Mouse (Mus musculus) brain, embryonic 14.5 days (tissue): Measurements from ENCODE around the gene Abhd12.

ENCODE experiments used
- CTCF ChIP-seq: fragments of 200-500 bp; IDR thresholded peaks from 2 replicates; pipeline ENCODE4 v1.5.1; 2012; ENCODE audit warnings: inconsistent platforms, mild to moderate bottlenecking, moderate library complexity, borderline replicate concordance; ENCODE audit not compliant: insufficient read depth, insufficient read length; ENCODE audit errors: extremely low read depth
- POLR2A ChIP-seq: fragments of 200-500 bp; IDR thresholded peaks from 2 replicates; pipeline ENCODE4 v1.6.1; 2012; ENCODE audit warnings: mild to moderate bottlenecking, inconsistent platforms, borderline replicate concordance; ENCODE audit not compliant: poor library complexity, insufficient read depth, insufficient read length, severe bottlenecking; ENCODE audit errors: extremely low read depth

- TF ChIP-seq CTCF (no peak), POLR2A (no peak)
Observed at GRCm38 (mm10) chr2:150858724-150859487, 45.6 kb downstream of the Abhd12 start.
